Mouse (Mus musculus): ENCODE measurements at regions not wholly inside any gene's neighbourhood (a gene's known extent, or its start where the extent isn't known, plus 50 kb on each side); places are given as distances from the start of the nearest gene placed in this dataset.
A peak's percentile ranks its signal among the peaks of the same experiment; 100 is the strongest.

- DNase-seq (ENCODE audit: low spot score): no peak
Measured at GRCm38 (mm10) chr10:126815730-126816129, 85.4 kb downstream of the Atp23 start.

DNA sequence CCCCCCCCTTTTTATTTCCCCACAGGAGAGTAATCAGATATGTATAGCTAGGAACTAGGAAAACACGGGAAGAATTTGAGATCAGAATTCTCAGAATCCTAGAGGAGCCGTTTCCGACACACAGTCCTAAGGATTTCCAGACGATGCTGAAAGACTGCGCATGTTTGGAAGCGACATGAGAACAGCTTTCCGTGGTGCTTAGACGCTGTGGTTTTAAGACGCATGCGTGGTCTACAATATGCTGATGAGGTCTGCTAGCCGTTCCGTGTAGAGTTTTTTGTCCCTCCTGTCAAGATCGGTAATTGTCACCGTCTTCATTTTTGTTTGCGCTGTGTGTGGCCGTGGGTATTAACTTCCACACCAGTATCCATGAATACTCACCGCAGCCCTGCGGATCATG, 86.2 kb downstream of the Atp23 start:
- no peak for DNase-seq (ENCODE audit: low spot score)

GRCm38 (mm10) chr10:126813051-126813593, 88.0 kb downstream of the Atp23 start:
- no peak for DNase-seq (ENCODE audit: low spot score)

- DNase-seq (ENCODE audit: low spot score): no peak
Measured at GRCm38 (mm10) chr10:126812243-126812755, 88.9 kb downstream of the Atp23 start.

DNA sequence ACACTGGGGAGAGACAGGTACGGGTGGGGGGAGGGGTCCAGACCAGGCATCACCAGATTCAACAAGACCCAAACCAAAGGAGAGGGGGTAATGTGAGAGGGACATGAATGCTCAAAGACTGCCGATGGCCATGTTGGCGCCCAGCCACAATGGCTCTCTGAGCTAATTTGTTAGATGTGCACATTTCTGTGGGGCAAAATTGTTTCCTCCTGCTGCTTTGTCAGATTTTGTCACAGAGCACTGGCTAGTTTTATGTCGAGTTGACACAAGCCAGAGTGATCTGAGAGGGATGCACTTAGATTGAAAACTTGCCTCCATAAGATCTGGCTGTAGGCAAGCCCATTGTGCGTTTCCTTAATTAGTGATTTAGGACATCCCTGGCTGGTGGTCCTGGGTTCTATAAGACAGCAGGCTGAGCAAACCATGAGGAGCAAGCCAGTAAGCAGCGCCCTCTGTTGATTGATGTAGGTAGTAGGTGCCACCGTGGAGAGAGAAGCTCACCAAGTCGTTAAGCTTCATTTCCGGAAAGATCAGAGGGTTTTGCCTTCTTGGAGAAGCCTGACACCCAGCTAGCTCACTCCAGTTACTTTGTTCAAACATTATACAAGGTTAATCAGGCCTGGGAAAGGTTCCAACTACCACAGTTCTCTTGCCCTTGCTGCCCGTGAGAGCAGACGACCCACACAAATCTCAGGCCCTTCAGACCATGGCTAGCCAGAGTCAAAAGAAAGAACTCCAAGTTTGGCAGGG, 90.6 kb downstream of the Atp23 start:
- no peak for DNase-seq (ENCODE audit: low spot score)

DNA sequence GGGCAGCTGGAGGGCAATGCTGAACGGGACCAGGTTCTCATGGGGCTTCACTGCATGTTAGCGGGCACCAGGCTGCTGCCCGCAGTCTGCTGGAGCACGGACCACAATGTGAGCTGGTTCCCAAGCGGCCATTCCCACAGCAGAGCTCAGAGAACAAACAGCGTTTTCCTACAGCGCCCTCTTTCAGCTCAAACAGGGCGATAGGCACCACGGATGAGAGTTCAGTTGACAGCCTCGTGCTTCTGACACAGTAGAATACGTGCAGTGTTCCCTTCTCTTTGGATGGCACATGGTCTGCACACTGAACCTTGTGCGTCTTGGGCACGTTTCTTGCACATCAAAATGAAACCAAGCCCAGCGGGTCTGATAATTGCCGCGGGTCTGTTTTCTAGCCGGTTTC, 91.6 kb downstream of the Atp23 start:
- DNase-seq (ENCODE audit: low spot score): peak; percentile 41

DNA sequence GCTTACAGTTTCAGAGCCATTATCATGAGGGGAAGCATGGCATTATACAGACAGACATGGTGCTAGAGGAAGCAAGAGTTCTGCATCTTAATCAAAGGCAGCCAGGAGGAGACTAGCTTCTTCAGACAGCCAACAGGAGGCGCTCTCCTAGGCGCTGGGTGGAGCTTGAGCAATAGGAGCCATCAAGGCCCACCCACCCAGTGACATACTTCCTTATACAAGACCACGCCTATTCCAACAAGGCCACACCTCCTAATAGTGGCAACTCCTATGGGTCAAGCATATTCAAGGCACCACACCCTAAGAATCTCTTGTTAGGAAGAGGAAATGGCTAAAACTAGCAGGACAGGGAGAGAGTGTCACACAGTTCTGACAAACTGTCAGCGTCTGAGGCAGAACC, 94.3 kb downstream of the Atp23 start:
- no peak for DNase-seq (ENCODE audit: low spot score)

DNA sequence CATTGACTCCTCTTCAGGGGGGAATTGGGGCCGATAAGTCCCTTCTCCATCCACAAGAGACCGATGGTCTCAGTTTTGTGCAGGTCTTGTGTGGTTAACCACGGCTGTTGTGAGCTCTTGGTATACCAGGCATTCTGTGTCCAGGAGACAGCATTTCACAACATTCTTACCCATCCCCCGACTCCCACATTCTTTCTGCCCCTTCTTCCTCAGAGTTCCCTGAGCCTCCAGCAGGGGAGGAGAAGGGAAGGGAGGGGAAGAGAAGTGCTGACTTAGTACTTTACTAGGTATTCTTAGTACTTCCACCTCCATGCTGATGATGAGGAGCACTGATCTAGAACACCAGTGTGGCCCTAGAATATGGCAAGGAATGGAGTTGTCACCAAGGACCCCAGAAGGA, 98.4 kb downstream of the Atp23 start:
- DNase-seq (ENCODE audit: low spot score): no peak

DNA sequence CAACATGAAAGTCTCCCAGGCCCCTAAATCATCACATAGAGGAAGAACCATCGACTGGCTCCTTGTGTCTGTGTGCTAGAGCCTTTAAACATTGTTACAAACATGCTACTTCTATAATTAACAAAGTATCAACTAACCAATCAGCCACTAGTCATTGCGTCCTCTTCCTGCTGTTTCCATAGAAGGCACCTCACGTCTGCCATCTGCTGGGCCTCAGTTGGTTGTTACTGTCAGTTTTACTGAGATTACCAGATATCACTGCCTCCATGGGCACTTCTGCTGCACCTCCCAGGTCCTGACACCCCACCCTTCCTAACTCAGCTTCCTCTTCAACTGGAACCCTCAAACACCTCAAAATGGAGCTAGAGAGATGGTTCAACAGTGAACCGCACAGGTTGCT, 101.8 kb downstream of the Atp23 start:
- no peak for DNase-seq (ENCODE audit: low spot score)

GRCm38 (mm10) chr10:126793136-126793535, 108.0 kb downstream of the Atp23 start:
- DNase-seq (ENCODE audit: low spot score): no peak

- no peak for DNase-seq (ENCODE audit: low spot score)
Measured at GRCm38 (mm10) chr10:126792371-126792835, 108.8 kb downstream of the Atp23 start.

DNA sequence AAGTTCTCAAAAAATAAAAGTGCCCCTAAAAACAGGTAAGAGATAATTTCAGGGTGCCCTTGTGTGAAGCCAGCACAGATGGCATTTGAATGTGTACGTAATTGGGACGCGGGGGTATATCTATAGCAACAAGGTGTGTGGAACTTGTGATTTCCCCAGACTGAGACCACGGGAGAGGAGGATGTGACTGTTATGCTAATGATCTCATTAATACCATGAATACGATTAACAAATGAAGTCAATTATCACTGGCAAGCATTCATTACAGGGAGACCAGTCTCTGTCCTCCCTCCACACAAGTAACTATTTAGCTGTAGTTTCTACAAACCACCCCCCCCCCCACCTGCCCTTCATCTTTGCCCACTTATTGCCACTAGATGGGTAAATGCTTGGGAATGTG, 112.9 kb downstream of the Atp23 start:
- no peak for DNase-seq (ENCODE audit: low spot score)

DNA sequence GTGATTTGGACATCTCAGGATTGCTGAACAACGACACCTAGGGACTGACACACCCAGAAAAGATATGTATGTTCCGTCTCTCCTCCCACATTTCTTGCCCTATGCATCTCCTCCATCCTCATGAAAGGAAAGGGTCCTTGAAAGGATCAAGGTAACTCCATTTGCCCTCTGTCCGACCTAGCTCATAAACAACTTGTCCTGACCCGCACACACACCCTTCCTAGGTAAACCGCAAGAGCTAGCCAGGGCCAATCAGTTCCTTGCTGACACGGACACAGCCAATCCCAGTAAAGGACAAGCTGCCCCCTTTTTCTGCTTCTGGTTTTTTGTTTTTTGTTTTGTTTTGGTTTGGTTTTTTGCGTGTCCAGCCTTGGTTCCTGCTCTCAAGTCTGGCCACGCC, 118.0 kb downstream of the Atp23 start:
- DNase-seq (ENCODE audit: low spot score): no peak

- DNase-seq (ENCODE audit: low spot score): no peak
Measured at GRCm38 (mm10) chr10:126776603-126777002, 124.6 kb downstream of the Atp23 start.

DNA sequence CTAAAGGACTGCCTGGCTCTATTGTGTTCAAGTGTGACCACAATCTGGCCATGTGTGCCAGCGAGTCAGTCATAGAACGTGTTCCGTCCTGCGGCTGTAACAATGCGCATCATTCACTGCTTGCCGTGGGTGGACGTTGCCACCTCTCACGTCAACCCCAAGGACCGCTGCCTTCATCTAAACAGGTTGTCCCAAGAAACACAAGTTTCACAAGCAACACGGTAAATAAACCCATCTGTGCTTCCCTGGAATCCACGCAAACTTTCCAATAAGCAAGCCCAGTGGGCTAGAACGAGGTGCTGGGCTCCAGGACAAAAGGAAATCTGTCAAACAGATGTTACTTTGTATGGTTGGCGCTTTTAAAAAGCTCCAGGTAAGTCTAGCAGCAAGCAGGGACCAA, 125.2 kb downstream of the Atp23 start:
- DNase-seq (ENCODE audit: low spot score): no peak

DNA sequence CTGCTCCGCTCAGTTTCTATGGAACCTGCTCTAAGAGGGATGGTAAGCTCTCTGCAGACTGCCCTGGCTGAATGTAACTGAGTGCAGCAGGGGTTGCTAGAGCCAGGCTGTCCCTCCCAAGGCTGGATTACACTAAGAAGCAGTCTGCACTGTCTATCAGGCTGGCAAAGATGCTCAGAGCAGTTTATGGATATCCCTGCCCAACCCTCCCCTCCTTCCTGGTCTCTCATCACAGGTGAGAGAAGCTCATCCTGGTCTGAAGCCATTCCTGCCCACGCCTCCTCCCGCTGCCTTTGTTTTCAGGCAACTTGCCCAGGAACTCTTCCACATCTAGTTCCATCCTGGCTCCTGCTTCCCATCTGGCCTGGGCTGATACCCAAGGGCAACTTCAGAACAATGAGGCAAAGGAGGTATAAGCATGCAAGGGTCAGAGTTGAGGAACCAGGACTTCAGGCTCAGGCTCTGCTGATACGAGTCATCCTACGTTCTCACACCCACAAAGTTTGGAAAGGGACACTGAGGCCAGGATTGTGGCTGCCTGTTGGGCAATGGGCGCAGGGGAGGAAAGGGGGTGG, 130.6 kb downstream of the Atp23 start:
- DNase-seq (ENCODE audit: low spot score): no peak

- no peak for DNase-seq (ENCODE audit: low spot score)
Measured at GRCm38 (mm10) chr10:126765648-126766047, 135.5 kb downstream of the Atp23 start.

- no peak for DNase-seq (ENCODE audit: low spot score)
Measured at GRCm38 (mm10) chr10:126764740-126765139, 136.4 kb downstream of the Atp23 start.

GRCm38 (mm10) chr10:126763976-126764375, 137.2 kb downstream of the Atp23 start:
- DNase-seq (ENCODE audit: low spot score): no peak

- no peak for DNase-seq (ENCODE audit: low spot score)
Measured at GRCm38 (mm10) chr10:126758682-126759081, 142.5 kb downstream of the Atp23 start.

DNA sequence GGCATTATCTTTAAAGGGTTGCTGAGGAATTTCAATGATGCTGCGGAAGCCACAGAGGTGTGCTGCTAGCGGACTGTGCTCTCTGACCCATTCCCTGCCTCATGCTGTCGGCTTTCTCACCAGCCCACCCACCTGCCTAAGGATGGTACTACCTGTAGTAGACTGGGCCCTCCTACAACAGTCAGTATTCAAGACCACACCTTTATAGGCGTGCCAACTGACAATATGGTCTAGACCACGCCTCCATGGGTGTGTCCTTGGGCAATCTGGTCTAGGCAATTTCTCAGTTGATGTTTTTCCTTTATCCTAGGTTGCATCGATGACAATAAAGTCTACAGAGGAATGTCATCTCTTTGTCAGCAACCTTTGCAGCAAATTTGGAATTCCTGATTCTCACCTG, 148.0 kb downstream of the Atp23 start:
- DNase-seq (ENCODE audit: low spot score): no peak

GRCm38 (mm10) chr10:126752699-126753098, 148.5 kb downstream of the Atp23 start:
- peak; percentile 51 for DNase-seq (ENCODE audit: low spot score)

DNA sequence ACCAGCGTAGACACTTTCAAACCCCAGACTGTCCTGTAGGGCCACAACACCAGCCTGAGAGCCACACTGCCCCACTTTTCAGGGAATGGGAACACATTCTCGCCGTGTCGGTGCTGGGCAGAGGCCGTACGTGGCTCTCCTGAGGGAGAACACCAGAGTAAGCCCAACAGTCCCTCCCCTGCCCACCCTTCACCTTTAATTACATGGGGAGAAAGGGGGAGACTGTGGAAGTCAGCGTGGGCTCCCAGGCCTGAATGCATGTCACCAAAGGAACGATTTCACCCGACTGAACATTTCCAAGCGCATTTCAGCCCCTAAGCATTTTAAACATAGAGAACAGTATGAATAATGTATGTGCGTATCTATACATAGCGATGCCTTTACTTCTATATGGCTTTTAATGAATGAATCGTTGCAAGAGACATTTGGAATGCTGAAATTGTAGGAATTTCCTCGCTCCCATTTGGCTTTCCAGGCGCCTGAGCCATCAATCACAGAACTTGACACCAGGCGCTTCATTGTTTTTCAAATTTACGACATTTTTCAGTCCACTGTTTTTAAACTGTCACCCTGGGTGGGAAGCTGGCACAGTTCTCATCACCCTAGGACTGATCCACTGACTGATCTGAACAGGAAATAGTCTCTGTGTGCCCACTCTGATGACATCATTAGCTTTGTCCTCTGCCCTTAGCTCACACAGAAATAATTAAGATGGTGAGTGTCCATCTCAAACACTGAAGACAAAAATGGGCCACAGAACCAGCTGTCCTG, 152.3 kb downstream of the Atp23 start:
- no peak for DNase-seq (ENCODE audit: low spot score)
